Mouse (Mus musculus) Muller cell, postnatal 12 days (primary cell): ENCODE data around the gene Selplg.

Experiments
- DNase-seq: peaks from one replicate; pipeline ENCODE4 v3.0.0-alpha.2; 2015; ENCODE audit errors: inconsistent ontology term

The Selplg gene

GRCm38 (mm10) chr5:113771213-113772162 is 61.0 kb downstream of the Selplg start:
- peak; percentile 91 for DNase-seq

DNA sequence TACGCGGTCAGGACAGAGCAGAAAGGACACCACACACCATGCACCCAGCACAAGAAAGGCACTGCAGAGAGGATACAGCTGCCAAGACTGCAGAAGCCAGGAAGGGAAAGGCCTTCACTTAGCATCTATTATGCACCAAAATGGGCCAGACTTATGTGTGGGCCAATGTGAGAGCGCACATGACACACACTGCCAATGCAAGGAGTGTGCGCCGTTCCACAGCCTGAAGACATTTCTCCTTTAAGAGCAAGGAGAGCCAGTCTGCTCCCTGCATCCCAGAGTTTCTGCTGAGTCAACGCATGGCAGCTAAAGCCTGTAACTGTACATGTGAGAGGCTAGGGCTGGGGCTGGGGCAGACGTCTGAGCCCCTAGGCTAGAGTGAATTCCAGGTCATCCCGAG is 63.6 kb downstream of the Selplg start:
- DNase-seq: no peak
